Mouse (Mus musculus): ENCODE measurements around the gene Zfp989. TPM values are rescaled to one million over a fixed set of nuclear protein-coding genes. Genes with fewer than 3 reads are reported as not detected.

Gene Zfp989
- polyA plus RNA-seq, 2 experiments, result 0.04 TPM; not detected in 1

Other genes starting within 250 kb of the Zfp989 start
- gene Gm21411, start 62.4 kb upstream of the Zfp989 start, polyA plus RNA-seq (2012; rRNA removed), result not detected in 2 replicates
- not detected in 2 replicates for gene Gm21411, start 62.4 kb upstream of the Zfp989 start, polyA plus RNA-seq (2014; fragmentation: Nextera tagmentation; extraction: Ambion mirVana)
- not detected in 2 replicates for gene Rex2, start 49.9 kb downstream of the Zfp989 start, polyA plus RNA-seq (2012; rRNA removed)
- not detected in 2 replicates for gene Rex2, start 49.9 kb downstream of the Zfp989 start, polyA plus RNA-seq (2014; fragmentation: Nextera tagmentation; extraction: Ambion mirVana)
- 2.1 and 4.7 TPM in 2 replicates for gene Zfp991, start 160.1 kb downstream of the Zfp989 start, polyA plus RNA-seq (2012; rRNA removed)
- 9.4 TPM in 2 replicates for gene Zfp991, start 160.1 kb downstream of the Zfp989 start, polyA plus RNA-seq (2014; fragmentation: Nextera tagmentation; extraction: Ambion mirVana)

Measured in limb, embryonic 14.5 days (tissue).